Mouse (Mus musculus) kidney, adult 2 months (tissue): ENCODE results near the gene Bex1. TPM values are rescaled to one million over a fixed set of nuclear protein-coding genes. Genes with fewer than 3 reads are reported as not detected.

ENCODE experiments used
- DNase-seq: peaks from one replicate; pipeline ENCODE4 v3.0.0; 2021
- H3K27ac ChIP-seq: fragments of 200-500 bp; 2 replicates; pipeline ENCODE4 v1.5.1; 2012; ENCODE audit warnings: low read depth, low read length, control low read depth, inconsistent platforms; ENCODE audit not compliant: insufficient read depth
- H3K27me3 ChIP-seq: fragments of 200-500 bp; replicated peaks from 2 replicates; pipeline ENCODE4 v1.6.1; 2012; ENCODE audit warnings: mild to moderate bottlenecking, moderate library complexity, low read length, inconsistent platforms; ENCODE audit not compliant: control insufficient read depth, insufficient read depth
- H3K36me3 ChIP-seq: fragments of 200-500 bp; 2 replicates; pipeline ENCODE4 v1.6.1; 2012; ENCODE audit warnings: mild to moderate bottlenecking, moderate library complexity, low read length, inconsistent platforms; ENCODE audit not compliant: control insufficient read depth, insufficient read depth
- H3K4me1 ChIP-seq: fragments of 200-500 bp; 2 replicates; pipeline ENCODE4 v1.6.1; 2011; ENCODE audit warnings: low read length; ENCODE audit not compliant: control insufficient read depth, insufficient read depth
- H3K4me3 ChIP-seq: fragments of 200-500 bp; 2 replicates; pipeline ENCODE4 v1.5.1; 2011; ENCODE audit warnings: mild to moderate bottlenecking, low read depth, low read length, control low read depth; ENCODE audit not compliant: insufficient read depth
- CTCF ChIP-seq: fragments of 200-500 bp; conservative IDR thresholded peaks from 2 replicates; pipeline ENCODE4 v1.5.1; 2011; ENCODE audit warnings: low read depth, mild to moderate bottlenecking, control low read depth, low read length, moderate library complexity, mixed read lengths; ENCODE audit not compliant: insufficient read depth, insufficient read length
- POLR2A ChIP-seq: fragments of 200-500 bp; IDR thresholded peaks from one replicate; pipeline ENCODE4 v1.6.1; 2011; ENCODE audit warnings: low read depth, low read length, control low read depth
- WGBS: fragments of 180-500 bp; shearing (Covaris S2); methylation state at CpG from one replicate; pipeline ENCODE4 v1.1.7; 2018; 5-methylcytosine and 5-hydroxymethylcytosine counted together
- polyA plus RNA-seq: library from polyadenylated mRNA; depleted of rRNA; stranded (reverse); fragments of >200 nt; gene quantifications from 2 replicates; pipeline ENCODE4 v1.2.3, GENCODE M21; 2012

Gene Bex1
- polyA plus RNA-seq, 1 experiment = 6.3 TPM

DNA sequence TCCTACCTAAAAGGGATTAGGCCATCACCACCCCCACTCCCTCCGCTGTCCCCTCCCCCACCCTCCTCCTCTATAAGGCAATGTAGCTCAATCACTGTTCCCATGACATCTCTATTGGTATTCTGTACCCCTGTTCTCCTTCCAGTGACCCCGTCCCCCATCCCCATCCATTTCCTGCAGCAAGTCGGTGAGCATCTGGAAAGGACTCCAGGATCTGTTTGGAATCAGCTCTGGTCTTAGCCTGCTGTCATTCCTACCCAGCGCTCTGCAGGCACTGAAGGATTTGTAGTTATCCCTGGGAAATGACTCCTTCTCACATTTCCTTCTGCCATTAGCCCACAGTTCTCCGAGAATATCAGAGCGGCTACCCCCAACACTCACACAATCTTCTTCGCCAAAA lies 12.1 kb downstream of the Bex1 start:
- peak overlapping the region; percentile 44 for H3K4me3 ChIP-seq
- no peaks in the 10 kb centered on the region for H3K27me3 ChIP-seq
- TF ChIP-seq CTCF = no peak
- no peak for TF ChIP-seq POLR2A
- H3K36me3 ChIP-seq = no peaks in the 10 kb centered on the region
- no peak for DNase-seq
- WGBS = 5% methylated on average over 7 of the region's 7 CpGs
- no peak overlapping the region for H3K27ac ChIP-seq
- H3K4me1 ChIP-seq = no peaks in the 10 kb centered on the region; the same call in 1 of the 2 replicates

- DNase-seq = peak; percentile 27
- H3K4me1 ChIP-seq = no peaks in the 10 kb centered on the region
- H3K27me3 ChIP-seq = no peaks in the 10 kb centered on the region
- TF ChIP-seq CTCF = peak; percentile 42
- no peak for TF ChIP-seq POLR2A
- no peak overlapping the region for H3K27ac ChIP-seq
- WGBS = 50% methylated on average over 1 of the region's 1 CpGs
- H3K36me3 ChIP-seq = no peaks in the 10 kb centered on the region
- no peak overlapping the region for H3K4me3 ChIP-seq
Observed at GRCm38 (mm10) chrX:136196873-136197272, 18.4 kb downstream of the Bex1 start.

- H3K27ac ChIP-seq = no peak overlapping the region
- no peaks in the 10 kb centered on the region for H3K4me1 ChIP-seq
- no peak for DNase-seq
- no peaks in the 10 kb centered on the region for H3K36me3 ChIP-seq
- no peak overlapping the region for H3K4me3 ChIP-seq
- no peaks in the 10 kb centered on the region for H3K27me3 ChIP-seq
- WGBS = 75% methylated on average over 16 of the region's 16 CpGs
- TF ChIP-seq CTCF (no peak), POLR2A (no peak)
Observed at GRCm38 (mm10) chrX:136195193-136195944, 19.9 kb downstream of the Bex1 start.

- no peak for TF ChIP-seq CTCF
- TF ChIP-seq POLR2A = no peak
- 80% methylated on average over 1 of the region's 1 CpGs for WGBS
- H3K4me3 ChIP-seq = no peak overlapping the region
- H3K27ac ChIP-seq = no peak overlapping the region
- peak; percentile 4 for DNase-seq
- H3K27me3 ChIP-seq = no peaks in the 10 kb centered on the region
- H3K36me3 ChIP-seq = no peaks in the 10 kb centered on the region
- no peaks in the 10 kb centered on the region for H3K4me1 ChIP-seq
Observed at GRCm38 (mm10) chrX:136183107-136183506, 32.2 kb downstream of the Bex1 start.

DNA sequence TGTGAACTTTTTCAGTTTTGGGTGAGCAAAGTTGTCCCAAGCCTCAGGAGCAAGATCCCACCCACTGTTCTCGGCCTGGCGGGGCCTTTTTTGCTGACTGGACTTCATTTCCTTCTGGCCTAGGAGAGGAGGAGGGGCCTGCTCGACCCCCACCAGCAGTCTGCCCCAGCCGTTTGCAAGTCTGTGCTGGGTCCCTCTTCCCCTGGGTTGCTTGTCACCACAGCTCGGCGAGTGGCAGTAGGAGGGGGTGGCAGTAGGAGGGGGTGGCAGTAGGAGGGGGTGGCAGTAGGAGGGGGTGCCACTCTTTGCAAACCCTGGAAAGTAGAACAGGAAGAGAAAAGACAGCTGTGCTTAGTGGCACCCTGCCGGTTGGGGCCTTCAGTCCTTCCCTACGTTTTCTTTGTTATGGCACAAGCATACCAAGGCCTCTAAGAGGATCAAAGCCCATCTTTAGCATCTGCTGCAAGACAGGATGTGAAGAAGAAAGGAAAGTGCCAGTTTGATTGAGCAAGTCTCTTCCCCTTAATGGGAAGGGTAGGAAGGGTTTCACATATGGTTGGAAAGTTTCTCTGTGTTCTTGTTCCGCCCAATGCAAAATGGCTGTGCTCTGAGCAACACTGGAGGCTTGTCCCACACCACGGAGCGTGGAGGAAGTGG lies 34.3 kb downstream of the Bex1 start:
- 39% methylated on average over 11 of the region's 11 CpGs for WGBS
- H3K27me3 ChIP-seq = no peaks in the 10 kb centered on the region
- H3K4me1 ChIP-seq = no peaks in the 10 kb centered on the region
- H3K4me3 ChIP-seq = no peak overlapping the region
- no peak overlapping the region for H3K27ac ChIP-seq
- no peak for TF ChIP-seq POLR2A
- no peak for TF ChIP-seq CTCF
- H3K36me3 ChIP-seq = no peaks in the 10 kb centered on the region
- DNase-seq = no peak

- Histone ChIP-seq H3K27me3 (no peaks in the 10 kb centered on the region), H3K4me1 (no peaks in the 10 kb centered on the region), H3K4me3 (no peak overlapping the region), H3K36me3 (no peaks in the 10 kb centered on the region), H3K27ac (no peak overlapping the region)
- TF ChIP-seq CTCF (no peak), POLR2A (no peak)
- WGBS = 8% methylated on average over 10 of the region's 10 CpGs
- peak; percentile 2 for DNase-seq
Observed at GRCm38 (mm10) chrX:136172786-136173185, 42.5 kb downstream of the Bex1 start.

DNA sequence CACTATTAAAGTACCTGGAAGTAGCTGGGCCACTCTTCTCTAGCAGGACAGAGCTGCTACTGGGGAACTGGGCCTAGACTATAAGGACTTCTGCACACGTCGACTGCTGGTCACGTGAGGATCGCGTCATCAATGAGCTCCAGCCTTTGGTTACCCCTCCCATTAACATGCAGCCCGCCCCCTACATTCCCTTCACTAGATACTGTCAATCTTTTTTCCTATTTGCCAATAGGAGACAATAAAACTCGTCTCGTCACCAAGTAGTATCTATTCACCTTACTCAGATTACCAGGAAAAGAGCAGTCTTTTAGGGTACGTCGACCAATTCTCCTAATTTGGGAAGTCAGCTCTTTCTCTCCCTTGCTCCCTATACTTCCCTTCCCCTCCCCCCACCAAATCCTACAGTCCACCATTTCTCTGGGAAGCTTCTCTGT lies 43.2 kb downstream of the Bex1 start, which contains the start of gene Tceal8:
Gene Tceal8, minus strand, starts transcription at position 225 of the 434 bp plus-strand sequence.
- H3K4me1 ChIP-seq = no peaks in the 10 kb centered on the region
- WGBS = 0% methylated on average over 10 of the region's 10 CpGs
- TF ChIP-seq CTCF (no peak), POLR2A (no peak)
- H3K36me3 ChIP-seq = no peaks in the 10 kb centered on the region
- peak within 1 kb of the TSS; percentile 78 for H3K27ac ChIP-seq
- H3K27me3 ChIP-seq = no peaks in the 10 kb centered on the region
- peak; percentile 89 for DNase-seq
- peak within 1 kb of the TSS; percentile 75 for H3K4me3 ChIP-seq
